Mouse (Mus musculus) intestine, embryonic 14.5 days (tissue): ENCODE results near the gene Kmt5c. TPM values are rescaled to one million over a fixed set of nuclear protein-coding genes. Genes with fewer than 3 reads are reported as not detected.
A peak's percentile ranks its signal among the peaks of the same experiment; 100 is the strongest.

ENCODE experiments used
- ATAC-seq: fragments of 200-750 bp; cut with Nextera tagmentation; replicated peaks from 2 replicates; pipeline ENCODE4 v1.8.0; 2017; ENCODE audit warnings: low read depth, moderate number of reproducible peaks, moderate TSS enrichment, moderate library complexity; ENCODE audit not compliant: low FRiP score, low TSS enrichment
- DNase-seq: peaks from one replicate; pipeline ENCODE4 v3.0.0-alpha.2; 2018; ENCODE audit warnings: low spot score
- H3K27ac ChIP-seq: fragments of 300-500 bp; sonication (generic); 2 replicates; pipeline ENCODE4 v1.5.1; 2014; ENCODE audit warnings: low read depth, mild to moderate bottlenecking, control low read depth
- H3K27me3 ChIP-seq: fragments of 300-500 bp; sonication (generic); replicated peaks from 2 replicates; pipeline ENCODE4 v1.6.1; 2014; ENCODE audit warnings: low read length, control low read depth; ENCODE audit not compliant: control insufficient read depth, insufficient read depth
- H3K36me3 ChIP-seq: fragments of 300-500 bp; sonication (generic); 2 replicates; pipeline ENCODE4 v1.6.1; 2014; ENCODE audit warnings: low read length, control low read depth; ENCODE audit not compliant: control insufficient read depth, insufficient read depth
- H3K4me1 ChIP-seq: fragments of 300-500 bp; sonication (generic); replicated peaks from 2 replicates; pipeline ENCODE4 v1.6.1; 2014; ENCODE audit warnings: low read length, control low read depth, mixed read lengths; ENCODE audit not compliant: control insufficient read depth, insufficient read depth
- H3K4me2 ChIP-seq: fragments of 300-500 bp; sonication (generic); 2 replicates; pipeline ENCODE4 v1.6.1; 2014; ENCODE audit warnings: low read length
- H3K4me3 ChIP-seq: fragments of 300-500 bp; sonication (generic); 2 replicates; pipeline ENCODE4 v1.5.1; 2014; ENCODE audit warnings: low read depth, low read length, control low read depth, mixed read lengths
- H3K9ac ChIP-seq: fragments of 300-500 bp; sonication (generic); 2 replicates; pipeline ENCODE4 v1.6.1; 2014; ENCODE audit warnings: mild to moderate bottlenecking, low read length
- H3K9me3 ChIP-seq: fragments of 300-500 bp; sonication (generic); 2 replicates; pipeline ENCODE4 v1.6.1; 2016; ENCODE audit warnings: low read length, control low read depth; ENCODE audit not compliant: control insufficient read depth
- WGBS: fragments of 180-500 bp; shearing (Covaris S2); extraction: QIAGEN DNeasy Blood & Tissue Kit; methylation state at CpG from one replicate; pipeline ENCODE4 v1.1.7; 2014; 5-methylcytosine and 5-hydroxymethylcytosine counted together
- polyA plus RNA-seq: library from polyadenylated mRNA; unstranded; fragments of >200 nt; fragmentation: Nextera tagmentation; extraction: Ambion mirVana; gene quantifications from 2 replicates; pipeline ENCODE4 v1.2.1, GENCODE M21; 2014

Kmt5c gene
- polyA plus RNA-seq, 1 experiment from 2014 or later, result 66.9 TPM

DNA sequence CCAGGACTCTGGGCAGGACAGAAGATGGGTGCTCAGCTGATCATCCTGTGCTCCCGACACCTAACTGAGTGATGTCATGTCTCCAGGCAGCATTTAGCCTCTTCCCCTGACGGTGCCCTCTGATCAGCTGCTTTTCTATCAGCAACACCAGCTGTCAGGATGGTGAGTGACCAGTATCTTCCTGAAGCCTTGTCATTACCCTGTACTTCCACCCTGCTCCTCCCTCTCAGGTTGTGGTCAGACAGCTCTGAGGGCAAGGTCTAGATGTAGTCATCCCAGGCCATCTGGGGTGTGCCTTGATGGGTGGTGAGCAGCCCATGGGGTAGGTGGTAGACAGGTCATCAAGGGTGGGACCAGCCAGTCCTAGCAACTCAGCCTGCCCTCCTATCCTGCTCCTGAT, 9.3 kb downstream of the Kmt5c start:
- Histone ChIP-seq H3K9me3 (no peaks in the 10 kb centered on the region), H3K9ac (no peak overlapping the region), H3K27ac (no peak overlapping the region), H3K4me1 (peaks cover 17% of the 10 kb centered on the region; the same call in 1 of the 2 replicates), H3K4me2 (no peak overlapping the region), H3K36me3 (peaks cover 22% of the 10 kb centered on the region), H3K4me3 (no peak overlapping the region), H3K27me3 (no peaks in the 10 kb centered on the region)
- WGBS, result 83% methylated on average over 2 of the region's 2 CpGs
- ATAC-seq (no peak), DNase-seq (no peak)

DNA sequence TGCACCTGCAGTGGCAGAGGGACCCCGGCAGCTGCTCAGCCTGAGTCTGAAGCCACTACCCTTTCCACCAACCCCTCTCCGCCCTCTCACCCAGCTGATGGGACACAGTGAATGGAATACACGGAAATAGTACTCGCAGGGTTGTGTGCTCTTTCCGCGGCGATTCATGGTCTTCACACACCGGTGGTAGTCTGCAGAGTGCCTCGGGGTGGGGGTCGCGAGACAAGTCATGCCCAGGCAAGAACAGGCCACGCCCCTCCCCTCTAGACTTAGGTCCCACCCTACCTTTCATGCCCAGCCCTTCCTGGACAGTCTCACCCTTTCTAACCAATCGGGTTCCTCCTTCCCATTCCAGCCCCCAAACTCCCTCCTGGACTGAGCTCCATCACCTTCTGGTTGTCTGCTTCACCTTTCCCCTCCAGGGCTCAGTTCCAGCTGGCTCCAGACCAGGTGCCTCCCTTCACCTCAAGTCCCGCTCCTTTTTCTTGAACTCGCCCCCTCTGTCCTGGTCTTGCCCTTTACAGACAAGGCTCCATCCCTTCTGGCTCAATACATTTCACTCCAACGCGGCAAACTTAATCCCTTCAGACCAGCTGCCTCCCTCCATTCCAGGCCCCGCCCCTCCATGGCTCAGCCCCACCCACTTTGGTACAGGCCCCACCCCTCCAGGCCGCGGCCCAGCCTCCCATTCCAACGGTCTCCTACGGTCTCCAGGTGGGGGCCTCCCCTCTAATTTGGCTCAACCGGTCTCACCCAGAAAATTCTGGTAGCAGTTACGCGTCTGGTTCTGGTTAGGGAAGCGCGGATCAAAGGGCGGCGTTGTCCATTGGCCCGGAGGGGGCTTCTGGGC, 12.3 kb downstream of the Kmt5c start:
- Histone ChIP-seq H3K9me3 (no peaks in the 10 kb centered on the region), H3K4me1 (peaks cover 17% of the 10 kb centered on the region; the same call in 1 of the 2 replicates), H3K27me3 (no peaks in the 10 kb centered on the region), H3K27ac (peak overlapping the region; percentile 57; the same call in 1 of the 2 replicates), H3K4me2 (peak overlapping the region; percentile 64), H3K36me3 (no peaks in the 10 kb centered on the region; the same call in 1 of the 2 replicates), H3K9ac (peak overlapping the region; percentile 36), H3K4me3 (peak overlapping the region; percentile 35)
- ATAC-seq (peak; percentile 73), DNase-seq (peak; percentile 89)
- 2% methylated on average over 30 of the region's 30 CpGs for WGBS

DNA sequence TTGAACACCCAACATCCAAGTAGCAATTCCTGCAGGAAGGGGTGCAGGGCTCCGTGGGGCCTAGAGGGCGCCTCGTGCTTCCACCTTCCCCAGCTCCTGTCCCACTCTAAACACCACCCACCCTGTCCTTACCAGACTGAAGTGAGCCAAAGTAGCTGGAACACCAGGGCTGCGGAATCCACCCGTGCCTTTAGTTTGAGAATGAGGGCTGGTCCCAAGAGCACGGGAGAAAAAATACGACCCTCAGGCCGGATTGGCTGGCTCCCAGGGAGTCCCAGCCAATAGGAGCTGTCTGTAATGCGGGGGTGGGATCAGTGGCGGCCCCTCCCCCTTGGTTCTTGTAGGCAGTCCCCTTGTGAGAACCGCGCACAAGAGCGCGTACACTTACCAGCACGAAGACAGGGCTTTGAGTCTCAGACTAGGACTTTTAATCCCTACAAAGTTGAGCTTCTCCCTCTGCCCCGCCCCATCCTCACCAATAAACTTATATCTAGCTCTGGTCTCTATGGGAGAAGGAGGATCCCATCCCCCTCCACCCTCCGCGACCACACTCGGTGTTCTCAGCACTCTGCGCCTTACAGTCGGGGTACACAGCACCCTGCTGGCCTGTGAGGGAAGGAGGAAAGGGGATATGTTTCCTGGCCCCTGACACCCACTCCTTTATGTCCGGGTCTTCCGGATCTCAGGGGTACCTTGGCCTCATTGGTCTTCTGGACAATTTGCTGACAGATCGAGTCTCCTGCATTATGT, 13.1 kb downstream of the Kmt5c start, which contains the start of gene Cox6b2:
Cox6b2 (minus strand) TSS at position 274 of the 750 bp plus-strand sequence.
- ATAC-seq, result peak; percentile 90
- H3K27ac ChIP-seq, result peak within 1 kb of the TSS; percentile 57; the same call in 1 of the 2 replicates
- WGBS, result 5% methylated on average over 24 of the region's 24 CpGs
- peaks cover 17% of the 10 kb centered on the region; the same call in 1 of the 2 replicates for H3K4me1 ChIP-seq
- H3K36me3 ChIP-seq, result no peaks in the 10 kb centered on the region
- DNase-seq, result peak; percentile 94
- peak within 1 kb of the TSS; percentile 35 for H3K4me3 ChIP-seq
- H3K4me2 ChIP-seq, result peak within 1 kb of the TSS; percentile 64
- H3K27me3 ChIP-seq, result no peaks in the 10 kb centered on the region
- no peaks in the 10 kb centered on the region for H3K9me3 ChIP-seq
- peak within 1 kb of the TSS; percentile 36 for H3K9ac ChIP-seq

DNA sequence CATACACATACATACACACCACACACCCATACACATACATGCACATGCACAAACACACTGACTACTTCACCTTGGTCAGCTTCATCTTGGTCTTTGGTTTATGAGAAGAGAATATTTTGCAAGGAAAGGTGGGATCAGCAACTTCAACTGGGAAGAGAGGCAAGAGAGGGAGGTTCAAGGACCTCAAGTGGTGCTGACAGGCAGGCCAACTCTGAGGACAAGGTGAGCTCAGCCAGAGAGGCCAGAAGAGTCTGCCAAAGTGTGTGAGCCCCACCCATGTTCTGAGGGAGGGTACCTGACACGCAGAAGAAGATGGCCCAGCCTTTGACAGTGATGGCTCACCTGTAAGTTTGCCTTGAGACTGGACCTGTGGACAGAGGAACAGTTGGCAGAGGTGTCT, 19.8 kb downstream of the Kmt5c start:
- Histone ChIP-seq H3K4me1 (0 out of 2 replicates have a peak, but pooled peaks cover under 1% of the 10 kb centered on the region), H3K4me2 (no peak overlapping the region), H3K27ac (no peak overlapping the region), H3K36me3 (no peaks in the 10 kb centered on the region), H3K9ac (no peak overlapping the region), H3K27me3 (no peaks in the 10 kb centered on the region), H3K9me3 (no peaks in the 10 kb centered on the region), H3K4me3 (no peak overlapping the region)
- ATAC-seq (no peak), DNase-seq (no peak)
- 50% methylated on average over 1 of the region's 1 CpGs for WGBS

DNA sequence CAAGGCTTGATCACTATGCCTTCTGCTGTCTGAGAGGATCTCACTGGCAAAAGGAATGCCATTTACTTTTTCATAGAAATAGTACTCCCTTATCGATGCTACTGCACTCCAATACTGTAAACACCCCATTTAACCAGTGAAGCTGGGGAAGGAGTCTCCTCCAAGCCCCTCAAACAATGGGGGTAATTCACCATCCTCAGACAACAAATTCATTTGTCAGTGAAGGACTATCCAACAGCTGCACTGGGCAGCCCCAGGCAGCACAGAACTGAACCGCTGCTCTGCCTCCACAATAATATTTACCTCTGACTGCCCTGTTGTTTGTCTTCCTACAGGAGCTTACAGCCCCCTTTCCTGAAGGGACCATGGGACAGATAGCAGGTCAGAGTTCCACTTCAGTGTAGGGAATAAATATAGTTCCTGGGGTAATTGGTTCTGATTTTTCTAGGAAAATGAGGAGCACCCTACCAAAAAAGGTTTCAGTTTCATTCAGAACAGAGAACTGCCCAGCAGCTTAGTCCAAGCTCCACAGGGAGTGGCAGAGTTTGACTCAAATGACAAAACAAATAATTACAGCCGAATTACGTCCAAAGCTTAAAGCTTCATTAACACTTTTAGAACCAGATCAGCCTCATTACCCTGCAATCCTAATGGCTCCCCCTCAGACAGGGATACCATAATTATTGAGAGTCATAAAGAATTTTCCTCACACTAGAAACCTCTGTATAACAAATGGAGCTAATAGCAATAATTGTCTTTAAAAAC, 25.2 kb downstream of the Kmt5c start:
- no peak overlapping the region for H3K4me3 ChIP-seq

DNA sequence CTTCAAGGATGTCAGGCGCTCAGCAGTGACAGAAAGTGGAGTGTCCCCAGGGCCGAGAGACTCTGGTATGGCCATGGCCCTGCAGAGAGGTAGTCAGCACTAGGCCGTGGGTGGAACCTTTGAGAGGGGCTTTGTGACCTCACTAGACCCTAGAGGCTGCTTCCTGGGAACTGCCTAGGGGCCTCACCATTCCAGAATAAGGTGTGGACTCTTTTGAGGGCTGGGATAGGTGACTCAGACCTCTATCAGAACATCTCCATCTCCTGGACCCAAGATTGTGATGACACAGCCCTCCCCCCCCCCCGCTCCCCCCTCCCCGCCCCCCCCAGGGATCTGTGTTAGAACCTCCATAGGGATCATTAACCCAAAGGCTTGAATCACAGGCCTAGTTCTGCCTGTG, 31.3 kb downstream of the Kmt5c start, which contains the start of gene Fam71e2:
Fam71e2 (minus strand) TSS at position 101 of the 400 bp plus-strand sequence.
- ATAC-seq, result no peak
- Histone ChIP-seq H3K36me3 (no peaks in the 10 kb centered on the region), H3K4me2 (no peak within 1 kb of the TSS), H3K9ac (no peak within 1 kb of the TSS), H3K4me1 (no peaks in the 10 kb centered on the region), H3K9me3 (no peaks in the 10 kb centered on the region), H3K27ac (no peak within 1 kb of the TSS), H3K4me3 (no peak within 1 kb of the TSS), H3K27me3 (peaks cover 16% of the 10 kb centered on the region)
- WGBS, result 75% methylated on average over 4 of the region's 5 CpGs
- no peak for DNase-seq

More for the DNA sequence above, 25.2 kb downstream of the Kmt5c start:
- H3K36me3 ChIP-seq, result no peaks in the 10 kb centered on the region
- no peaks in the 10 kb centered on the region for H3K9me3 ChIP-seq
- 0 out of 2 replicates have a peak, but pooled peaks cover 2% of the 10 kb centered on the region for H3K4me1 ChIP-seq
- WGBS, result 17% methylated on average over 4 of the region's 4 CpGs
- no peak for ATAC-seq
- DNase-seq, result no peak
- no peak overlapping the region for H3K4me2 ChIP-seq
- H3K9ac ChIP-seq, result no peak overlapping the region
- H3K27me3 ChIP-seq, result no peaks in the 10 kb centered on the region
- no peak overlapping the region for H3K27ac ChIP-seq

DNA sequence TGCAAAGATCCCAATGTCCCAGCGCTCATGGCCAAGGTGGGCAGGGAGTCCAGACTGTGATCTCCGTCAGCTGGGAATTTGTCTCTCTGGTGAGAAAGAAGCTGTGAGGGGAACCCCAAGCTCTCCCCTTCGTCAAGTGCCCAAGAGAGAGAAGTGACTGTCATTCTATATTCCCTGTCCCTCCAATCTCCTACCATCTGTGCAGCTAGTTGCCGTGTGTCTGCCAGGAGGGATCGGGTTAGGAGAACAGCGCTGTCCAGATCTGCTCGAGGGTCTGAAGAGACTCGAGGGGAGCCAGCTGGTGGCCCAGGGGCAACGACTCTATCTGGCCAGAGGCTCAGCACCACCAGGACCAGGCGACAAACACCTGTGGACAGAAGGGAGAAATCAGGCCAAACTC, 36.2 kb downstream of the Kmt5c start:
- no peaks in the 10 kb centered on the region for H3K36me3 ChIP-seq
- H3K4me1 ChIP-seq, result peaks cover 15% of the 10 kb centered on the region
- H3K4me3 ChIP-seq, result no peak overlapping the region
- no peak overlapping the region for H3K27ac ChIP-seq
- no peak overlapping the region for H3K4me2 ChIP-seq
- H3K9me3 ChIP-seq, result no peaks in the 10 kb centered on the region
- 45% methylated on average over 10 of the region's 10 CpGs for WGBS
- DNase-seq, result no peak
- H3K9ac ChIP-seq, result no peak overlapping the region
- ATAC-seq, result no peak
- peaks cover 44% of the 10 kb centered on the region for H3K27me3 ChIP-seq
